Mouse (Mus musculus) liver, postnatal 0 days (tissue): Measurements from ENCODE around the gene Sars. TPM values are rescaled to one million over a fixed set of nuclear protein-coding genes. Genes with fewer than 3 reads are reported as not detected.

ENCODE experiments used
- ATAC-seq: fragments of 200-750 bp; cut with Nextera tagmentation; 2 replicates; pipeline ENCODE4 v1.8.0; 2017; ENCODE audit warnings: mild to moderate bottlenecking, moderate library complexity
- DNase-seq: peaks from one replicate; pipeline ENCODE4 v3.0.0-alpha.2; 2016
- H3K27ac ChIP-seq: fragments of 300-500 bp; sonication (generic); 2 replicates; pipeline ENCODE4 v1.5.1; 2014; ENCODE audit warnings: antibody characterized with exemption, moderate library complexity, mild to moderate bottlenecking, low read depth
- H3K27me3 ChIP-seq: fragments of 300-500 bp; sonication (generic); 2 replicates; pipeline ENCODE4 v1.6.1; 2014; ENCODE audit warnings: low read length, control low read depth, mixed read lengths; ENCODE audit not compliant: insufficient read depth
- H3K36me3 ChIP-seq: fragments of 300-500 bp; sonication (generic); replicated peaks from 2 replicates; pipeline ENCODE4 v1.6.1; 2014; ENCODE audit warnings: mild to moderate bottlenecking, control low read depth, low read length, moderate library complexity, mixed read lengths; ENCODE audit not compliant: insufficient read depth
- H3K4me1 ChIP-seq: fragments of 300-500 bp; sonication (generic); 2 replicates; pipeline ENCODE4 v1.6.1; 2014; ENCODE audit warnings: antibody characterized with exemption, mild to moderate bottlenecking, control low read depth; ENCODE audit not compliant: insufficient read depth
- H3K4me2 ChIP-seq: fragments of 300-500 bp; sonication (generic); 2 replicates; pipeline ENCODE4 v1.6.1; 2014; ENCODE audit warnings: low read depth, mild to moderate bottlenecking, low read length, moderate library complexity, mixed read lengths
- H3K4me3 ChIP-seq: fragments of 300-500 bp; sonication (generic); 2 replicates; pipeline ENCODE4 v1.5.1; 2014; ENCODE audit warnings: low read depth, low read length
- H3K9ac ChIP-seq: fragments of 300-500 bp; sonication (generic); replicated peaks from 2 replicates; pipeline ENCODE4 v1.6.1; 2014; ENCODE audit warnings: mild to moderate bottlenecking, moderate library complexity
- H3K9me3 ChIP-seq: fragments of 300-500 bp; sonication (generic); 2 replicates; pipeline ENCODE4 v1.6.1; 2016; ENCODE audit warnings: mild to moderate bottlenecking, control low read depth, low read length, mixed read lengths
- CTCF ChIP-seq: sonication (generic); IDR thresholded peaks from 2 replicates; pipeline ENCODE4 v1.5.1; 2016; ENCODE audit warnings: antibody characterized with exemption, low read depth
- EP300 ChIP-seq: IDR thresholded peaks from 2 replicates; pipeline ENCODE4 v1.6.1; 2016; ENCODE audit warnings: antibody characterized with exemption, low read depth, mild to moderate bottlenecking
- WGBS: fragments of 180-500 bp; shearing (Covaris S2); extraction: QIAGEN DNeasy Blood & Tissue Kit; methylation state at CpG from one replicate; pipeline ENCODE4 v1.1.7; 2014; ENCODE audit not compliant: insufficient replicate concordance; 5-methylcytosine and 5-hydroxymethylcytosine counted together
- polyA plus RNA-seq: library from polyadenylated mRNA; unstranded; fragments of >200 nt; fragmentation: Nextera tagmentation; extraction: Ambion mirVana; gene quantifications from 2 replicates; pipeline ENCODE4 v1.2.1, GENCODE M21; 2015

Gene Sars
- polyA plus RNA-seq, 1 experiment from 2014 or later = 41.7 TPM

DNA sequence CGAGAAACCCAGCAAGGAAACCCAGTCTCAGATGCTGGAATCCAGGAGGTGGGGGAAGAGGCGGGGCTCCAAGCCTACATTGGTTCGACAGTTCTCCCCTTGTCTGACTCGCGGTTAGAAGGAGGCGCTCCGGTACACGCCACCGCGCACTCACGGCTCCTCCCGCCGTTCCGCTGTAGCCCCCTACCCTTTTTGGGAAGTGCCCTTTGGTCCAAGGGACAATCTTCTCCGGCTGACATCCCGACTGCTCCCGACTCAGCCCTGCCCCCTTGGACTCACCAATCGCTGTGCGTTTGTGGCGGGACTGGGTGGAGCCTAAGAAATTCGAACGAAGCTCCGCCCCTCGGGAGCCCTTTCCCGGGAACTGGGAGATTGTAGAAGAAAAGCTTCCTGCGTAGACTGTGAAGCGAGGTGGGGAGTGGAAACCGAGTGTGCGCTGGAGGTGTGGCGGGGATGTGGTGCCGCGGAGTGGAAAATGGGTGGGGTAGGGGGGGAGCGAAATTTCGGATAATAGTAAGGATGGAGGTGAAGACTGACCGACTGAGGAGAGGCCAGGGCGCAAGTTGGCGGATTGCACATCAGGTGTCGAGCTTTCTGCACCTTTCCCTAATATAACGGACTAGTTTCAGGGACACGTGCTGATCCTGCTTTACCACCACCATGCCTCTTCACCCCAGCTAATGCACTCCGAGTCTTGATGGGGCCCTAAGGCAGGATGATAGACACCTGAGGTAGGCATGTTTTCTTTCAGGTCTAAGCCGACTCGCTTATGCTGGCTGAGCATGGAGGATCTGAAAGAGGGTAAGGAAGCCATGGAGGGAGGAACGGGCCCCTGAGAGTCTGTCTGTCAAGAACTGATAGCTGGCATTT, 61.3 kb downstream of the Sars start, which contains the start of gene Psrc1:
TSS of gene Psrc1 (plus strand) at position 355 of the 870 bp plus-strand sequence.
- peak within 1 kb of the TSS; percentile 78 for H3K4me2 ChIP-seq
- H3K27me3 ChIP-seq = no peaks in the 10 kb centered on the region
- peak; percentile 91 for ATAC-seq
- H3K4me3 ChIP-seq = peak within 1 kb of the TSS; percentile 65
- peak within 1 kb of the TSS; percentile 54 for H3K9ac ChIP-seq
- H3K27ac ChIP-seq = no peak within 1 kb of the TSS
- WGBS = 2% methylated on average over 44 of the region's 44 CpGs
- H3K9me3 ChIP-seq = no peaks in the 10 kb centered on the region
- no peaks in the 10 kb centered on the region for H3K36me3 ChIP-seq
- TF ChIP-seq EP300 (no peak), CTCF (no peak)
- peaks cover 28% of the 10 kb centered on the region for H3K4me1 ChIP-seq
- DNase-seq = peak; percentile 92

DNA sequence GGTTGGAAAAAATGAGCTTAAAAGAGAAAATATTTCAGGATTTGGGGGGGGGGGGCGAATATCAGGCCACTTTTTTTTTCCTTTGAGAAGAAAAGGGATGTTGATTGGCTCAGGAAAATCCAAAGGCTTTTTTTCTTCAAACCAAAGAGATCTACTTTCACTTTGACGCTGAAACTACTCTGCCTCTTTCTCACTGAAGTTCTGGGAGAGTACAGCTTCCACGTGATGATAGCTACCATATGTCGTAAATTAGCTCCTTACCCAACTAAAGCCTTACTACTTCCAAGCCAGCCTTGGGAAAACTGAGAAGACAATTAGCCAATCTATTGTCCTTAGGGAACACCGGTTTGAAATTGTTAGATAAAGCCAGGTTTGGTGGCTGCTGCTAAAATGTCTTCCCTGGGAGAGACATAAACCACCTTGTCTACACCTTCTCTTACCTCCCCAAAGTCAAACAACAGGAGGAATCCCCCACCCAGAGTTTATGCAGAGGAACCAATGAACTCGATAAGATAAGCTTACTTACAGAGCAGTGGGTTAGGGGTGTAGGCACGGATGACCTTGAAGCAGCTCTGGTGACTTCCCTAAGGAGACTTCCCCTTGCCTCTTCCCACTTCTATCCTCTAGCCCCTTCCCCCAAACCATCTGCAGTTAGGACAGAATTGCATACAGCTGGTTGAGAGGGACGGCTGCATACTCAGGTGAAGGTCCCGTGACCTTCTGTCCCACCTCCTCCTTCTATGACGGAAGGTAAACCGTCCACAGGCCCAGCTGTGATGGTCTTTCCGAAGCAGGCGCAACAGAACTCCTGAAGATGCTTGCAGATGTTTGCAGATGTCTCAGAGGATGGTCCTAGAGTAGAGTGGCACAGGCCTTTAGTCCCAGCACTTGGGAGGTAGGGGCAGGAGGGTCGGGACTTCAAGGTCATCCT, 62.8 kb downstream of the Sars start:
- H3K4me1 ChIP-seq = peaks cover 28% of the 10 kb centered on the region

DNA sequence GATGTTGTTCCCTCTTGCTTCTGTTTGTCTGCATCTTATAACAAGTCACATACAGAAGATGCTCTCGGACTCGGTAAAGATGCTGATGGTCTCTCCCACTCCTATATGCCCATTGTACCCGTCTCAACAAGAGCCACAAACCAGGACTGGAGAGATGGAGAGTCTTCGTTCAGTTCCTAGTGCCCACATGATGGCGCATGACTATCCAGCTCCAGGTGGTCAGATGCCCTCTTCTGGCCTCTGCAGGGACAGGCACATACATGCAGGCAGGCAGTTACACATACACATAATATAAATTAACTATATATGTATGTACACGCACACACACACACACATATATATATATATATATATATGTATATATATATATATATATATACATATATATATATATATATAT, 64.3 kb downstream of the Sars start:
- H3K9me3 ChIP-seq = no peaks in the 10 kb centered on the region
- DNase-seq = no peak
- H3K4me3 ChIP-seq = no peak overlapping the region
- H3K4me2 ChIP-seq = no peak overlapping the region
- peak; percentile 73 for TF ChIP-seq CTCF
- TF ChIP-seq EP300 = no peak
- H3K9ac ChIP-seq = no peak overlapping the region
- no peak for ATAC-seq
- no peak overlapping the region for H3K27ac ChIP-seq
- no peaks in the 10 kb centered on the region for H3K27me3 ChIP-seq
- H3K4me1 ChIP-seq = peaks cover 28% of the 10 kb centered on the region
- WGBS = 79% methylated on average over 6 of the region's 6 CpGs
- no peaks in the 10 kb centered on the region for H3K36me3 ChIP-seq

More for the DNA sequence above, 62.8 kb downstream of the Sars start:
- TF ChIP-seq EP300 (no peak), CTCF (no peak)
- Histone ChIP-seq H3K9me3 (no peaks in the 10 kb centered on the region), H3K4me3 (peak overlapping the region; percentile 39), H3K36me3 (no peaks in the 10 kb centered on the region), H3K4me2 (peak overlapping the region; percentile 78), H3K9ac (peak overlapping the region; percentile 58), H3K27me3 (no peaks in the 10 kb centered on the region), H3K27ac (peak overlapping the region; percentile 48)
- WGBS = 47% methylated on average over 14 of the region's 14 CpGs
- ATAC-seq (no peak), DNase-seq (no peak)

DNA sequence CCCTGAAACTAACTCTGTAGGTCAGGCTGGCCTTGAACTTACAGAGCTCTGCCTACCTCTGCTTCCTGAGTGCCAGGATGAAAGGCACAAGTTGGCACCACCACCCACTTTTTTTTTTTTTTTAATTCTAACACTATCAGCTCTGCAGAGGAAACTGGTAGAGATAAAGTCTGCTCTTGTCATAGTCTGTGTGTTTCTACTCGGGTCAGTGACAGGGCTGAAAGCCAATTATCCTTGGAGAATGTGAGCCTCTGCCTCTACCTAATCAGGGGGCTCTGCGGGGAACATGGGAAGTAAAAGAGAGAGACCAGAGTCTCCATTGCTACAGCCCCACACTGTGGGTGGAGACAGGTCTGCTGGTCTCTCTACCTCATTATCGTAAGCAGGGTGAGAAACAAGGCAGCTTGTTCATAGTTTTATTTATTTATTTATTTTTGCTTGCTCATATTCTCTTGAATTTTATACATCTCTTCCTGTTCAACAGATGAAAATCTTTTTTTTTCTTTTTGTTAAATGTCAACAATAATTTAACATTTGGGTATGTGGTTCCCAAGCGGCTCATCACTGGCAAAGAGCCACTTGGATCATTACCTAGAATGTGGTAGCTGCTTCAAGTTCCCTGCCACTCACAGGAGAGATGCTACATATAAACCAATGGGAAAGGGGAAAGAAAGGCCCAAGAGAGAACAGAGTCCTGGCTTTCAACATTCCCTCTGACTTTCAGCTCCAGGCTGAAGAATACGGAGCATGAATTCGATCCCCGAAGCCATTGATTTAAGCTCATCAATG, 65.9 kb downstream of the Sars start:
- TF ChIP-seq EP300 (no peak), CTCF (no peak)
- Histone ChIP-seq H3K4me2 (no peak overlapping the region), H3K4me3 (no peak overlapping the region), H3K27ac (no peak overlapping the region), H3K27me3 (no peaks in the 10 kb centered on the region), H3K9me3 (no peaks in the 10 kb centered on the region), H3K4me1 (peaks cover 17% of the 10 kb centered on the region), H3K36me3 (no peaks in the 10 kb centered on the region), H3K9ac (no peak overlapping the region)
- WGBS = 65% methylated on average over 7 of the region's 7 CpGs
- no peak for ATAC-seq
- no peak for DNase-seq

Other genes with a start within 250 kb of the Sars start
- gene Cyb561d1, start 244.0 kb downstream of the Sars start, polyA plus RNA-seq = 1.5 and 1.6 TPM in 2 replicates
- 1.4 TPM in 2 replicates for gene Atxn7l2, start 234.3 kb downstream of the Sars start, polyA plus RNA-seq
- 0.05 and 0.79 TPM in 2 replicates for gene Sypl2, start 218.6 kb downstream of the Sars start, polyA plus RNA-seq
- 136 and 143 TPM in 2 replicates for gene Psma5, start 188.3 kb downstream of the Sars start, polyA plus RNA-seq
- 3.0 and 3.7 TPM in 2 replicates for gene Sort1, start 161.1 kb downstream of the Sars start, polyA plus RNA-seq
- 0.49 and 0.76 TPM in 2 replicates for gene Mybphl, start 80.3 kb downstream of the Sars start, polyA plus RNA-seq
- 5.6 and 7.8 TPM in 2 replicates for gene Psrc1, start 61.4 kb downstream of the Sars start, polyA plus RNA-seq
- 0.18 and 0.30 TPM in 2 replicates for gene Celsr2, start 29.7 kb downstream of the Sars start, polyA plus RNA-seq
- gene 1700013F07Rik, start 88.9 kb upstream of the Sars start, polyA plus RNA-seq = not detected in 2 replicates
- 0.59 and 0.72 TPM in 2 replicates for gene 5330417C22Rik, start 91.3 kb upstream of the Sars start, polyA plus RNA-seq
- 11.1 and 12.6 TPM in 2 replicates for gene Tmem167b, start 117.3 kb upstream of the Sars start, polyA plus RNA-seq
- 14.0 and 15.5 TPM in 2 replicates for gene Taf13, start 126.5 kb upstream of the Sars start, polyA plus RNA-seq
- 0.64 and 0.80 TPM in 2 replicates for gene Wdr47, start 146.1 kb upstream of the Sars start, polyA plus RNA-seq
- 49.7 and 51.1 TPM in 2 replicates for gene Clcc1, start 208.7 kb upstream of the Sars start, polyA plus RNA-seq